Mouse (Mus musculus) cerebellum, postnatal 14 days (tissue): Measurements from ENCODE around the gene Esr2.
A peak's percentile ranks its signal among the peaks of the same experiment; 100 is the strongest.
"Not testable (repeated sequence)": the region's sequence is repeated elsewhere in the genome, so short reads cannot be mapped to it uniquely, and the experiment has no call there.

Experiments used
- DNase-seq, 2 experiments: peaks; one replicate each; pipeline ENCODE4 v3.0.0; 2021; ENCODE audit warnings: mixed read lengths in 2 of 2

The Esr2 gene

DNA sequence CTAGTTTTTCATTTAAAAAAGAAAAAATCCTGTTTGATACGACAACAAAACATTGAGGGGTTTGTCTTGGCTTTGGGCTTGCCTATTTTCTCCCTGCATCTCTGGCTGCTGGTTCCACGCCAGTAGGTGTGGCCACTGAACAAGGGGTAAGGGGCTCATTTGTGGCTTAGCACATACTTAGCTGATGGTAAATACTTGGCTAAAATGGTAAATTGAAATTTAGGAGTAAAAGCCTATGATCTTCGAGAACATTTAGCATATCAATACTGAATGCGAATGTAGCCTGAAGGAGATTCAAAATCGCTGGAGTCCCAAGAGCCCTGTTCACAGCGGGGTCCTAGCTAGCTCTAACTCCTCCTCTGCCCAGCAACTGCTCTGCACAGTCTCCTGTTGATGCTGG is 40.4 kb downstream of the Esr2 start:
- DNase-seq, result no peak

DNA sequence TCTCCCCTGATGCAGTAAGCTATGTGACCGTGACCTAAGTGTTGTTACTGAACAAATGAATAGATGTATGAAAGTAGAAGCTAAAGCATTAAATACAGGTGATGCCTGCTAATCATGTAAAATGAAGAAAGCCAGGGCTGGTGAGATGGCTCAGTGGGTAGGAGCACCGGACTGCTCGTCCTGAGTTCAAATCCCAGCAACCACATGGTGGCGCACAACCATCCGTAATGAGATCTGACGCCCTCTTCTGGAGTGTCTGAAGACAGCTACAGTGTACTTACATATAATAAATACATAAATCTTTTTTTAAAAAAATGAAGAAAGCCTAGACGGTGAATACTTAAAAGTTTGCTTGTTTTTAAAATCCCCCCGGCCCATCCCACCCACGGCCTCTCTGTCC is 44.0 kb downstream of the Esr2 start:
- DNase-seq, result not testable (repeated sequence)

DNA sequence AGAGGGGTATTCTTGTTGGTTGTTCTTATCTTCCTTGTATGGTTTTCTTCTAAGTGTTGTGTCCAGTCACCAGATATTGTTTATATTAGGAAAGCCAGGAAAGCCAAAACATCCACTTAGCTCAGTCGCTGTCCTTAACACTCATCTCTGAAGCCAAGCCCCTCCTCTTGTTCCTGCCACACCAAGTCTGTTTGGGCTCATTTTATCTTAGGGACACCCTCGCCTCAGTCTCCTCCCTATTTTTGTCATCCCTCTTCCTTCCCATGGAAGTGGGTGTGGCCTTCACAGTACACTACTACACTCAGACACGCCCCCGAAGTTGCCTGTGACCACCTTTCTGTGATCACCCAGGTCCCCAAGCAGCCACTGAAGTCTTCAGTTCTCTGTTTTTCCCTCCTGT is 44.5 kb downstream of the Esr2 start:
- no peak for DNase-seq

DNA sequence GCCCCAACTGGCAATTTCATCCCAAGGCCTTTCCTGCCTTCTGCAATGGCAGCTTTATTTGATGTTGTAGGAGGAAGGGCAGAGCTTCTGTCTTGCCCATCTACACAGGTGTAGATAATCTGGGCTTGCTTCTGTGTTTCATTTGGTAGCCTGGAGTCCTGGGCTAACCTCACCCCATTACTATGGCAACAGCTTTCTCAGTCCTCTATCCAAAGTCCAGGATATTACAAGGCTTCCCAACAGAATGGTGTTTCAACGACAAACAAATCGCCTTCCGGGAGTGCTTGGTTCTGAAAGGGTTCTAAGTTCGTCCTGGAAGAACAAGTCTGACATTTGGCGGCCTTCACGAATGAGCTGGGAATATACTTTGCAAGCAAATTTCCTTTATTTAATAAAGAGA is 46.2 kb downstream of the Esr2 start:
- DNase-seq, result no peak

DNA sequence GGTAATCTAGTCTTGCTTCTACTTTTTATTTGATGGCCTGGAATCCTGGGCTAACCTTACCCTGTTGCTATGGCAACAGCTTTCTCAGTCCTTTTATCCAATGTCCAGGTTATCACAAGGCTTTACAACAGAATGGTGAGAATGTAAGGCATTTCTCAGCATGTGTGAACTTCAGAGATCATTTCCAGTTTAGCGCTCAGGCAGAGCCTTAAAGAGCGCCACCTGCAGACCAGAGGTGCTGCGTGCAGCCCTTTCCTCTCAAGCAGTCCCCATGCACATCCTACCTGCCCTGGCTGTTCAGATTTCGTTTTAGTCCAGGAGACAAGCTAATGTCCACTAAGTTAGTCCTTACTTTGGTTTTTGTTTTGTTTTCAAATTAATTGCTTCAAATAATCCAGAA is 46.8 kb downstream of the Esr2 start:
- DNase-seq, result peak; percentile 77 to 89

DNA sequence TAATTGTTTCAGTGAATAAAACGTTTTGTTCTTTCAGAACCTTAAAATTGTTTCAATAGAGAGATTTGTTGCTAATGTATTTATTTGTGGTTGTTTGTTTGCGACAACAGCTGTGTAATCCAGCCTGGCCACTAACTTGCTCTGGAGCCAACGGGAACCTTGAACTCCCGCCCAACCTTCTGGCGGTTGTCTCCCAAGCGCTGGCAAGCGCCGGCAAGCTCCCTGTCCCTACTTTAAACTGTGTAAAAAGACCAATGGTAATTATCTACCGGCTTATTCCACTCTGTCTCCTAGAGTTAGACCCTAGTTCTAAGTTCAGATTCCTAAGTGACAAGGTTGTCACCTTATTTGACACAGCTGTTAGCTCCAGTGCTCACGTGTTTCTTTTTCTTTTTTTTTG is 48.2 kb downstream of the Esr2 start:
- DNase-seq, result peak; percentile 83 to 84

DNA sequence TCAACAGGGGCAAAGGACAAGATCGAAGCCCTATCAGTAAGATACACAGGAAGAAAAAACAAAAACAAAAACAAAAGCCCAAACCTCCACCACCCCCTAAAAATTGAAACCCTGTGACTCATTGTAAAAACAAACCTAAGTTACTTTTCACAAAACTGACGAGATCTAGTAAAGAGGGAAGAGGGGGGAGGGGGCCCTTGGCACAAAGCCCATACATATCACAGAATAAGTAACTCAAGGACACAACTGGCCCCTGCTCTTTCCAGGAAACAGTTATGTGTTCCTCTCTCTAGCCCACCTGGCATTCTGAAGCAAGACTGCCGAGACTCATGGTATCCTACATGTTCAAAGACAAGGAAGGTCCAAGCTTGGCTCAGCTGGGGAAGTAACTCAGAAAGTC is 48.8 kb downstream of the Esr2 start:
- peak in 1 of 2 experiments; percentile 39 for DNase-seq

DNA sequence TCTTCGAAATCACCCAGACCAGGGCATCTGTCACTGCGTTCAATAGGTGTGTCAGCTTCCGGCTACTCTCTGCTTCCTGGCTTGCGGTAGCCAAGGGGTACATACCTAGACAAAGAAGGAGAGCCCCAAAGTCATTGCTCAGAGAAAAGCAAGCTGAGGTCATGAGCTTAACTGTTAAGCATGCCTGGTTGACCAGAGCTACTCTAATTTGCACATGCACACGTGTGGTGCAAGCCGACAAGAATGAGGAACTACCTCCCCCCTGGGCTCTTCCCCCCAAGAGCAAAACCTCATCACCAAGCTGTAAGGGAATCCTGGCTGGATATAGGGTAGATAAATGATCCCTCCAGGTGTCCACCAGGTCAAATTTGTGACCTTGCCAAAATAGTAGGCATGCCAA is 53.8 kb downstream of the Esr2 start:
- no peak for DNase-seq

DNA sequence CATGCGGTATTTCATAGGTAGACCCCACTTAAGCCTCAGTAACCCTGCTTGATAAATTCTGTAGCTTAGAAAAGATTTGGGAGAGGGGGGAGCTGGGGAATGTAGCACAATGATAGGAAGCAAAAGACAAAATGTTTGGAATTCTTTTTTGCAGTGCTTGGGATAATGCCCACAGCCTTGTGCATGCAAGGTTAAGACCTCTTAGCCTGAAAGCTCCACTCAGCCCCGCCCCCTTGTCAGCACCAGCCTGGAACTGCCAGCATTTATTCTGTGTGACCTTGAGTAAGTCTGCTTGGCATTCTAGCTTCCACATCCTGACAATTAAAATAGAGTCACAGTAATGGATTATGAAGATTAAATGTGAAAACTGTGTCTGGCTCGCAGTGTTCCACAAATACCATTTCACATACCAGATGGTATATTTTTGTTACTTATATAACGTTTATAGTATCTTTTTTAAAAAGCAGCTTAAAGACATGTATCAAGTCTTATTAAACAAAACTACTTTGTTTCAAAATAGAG is 59.4 kb downstream of the Esr2 start:
- DNase-seq, result no peak

DNA sequence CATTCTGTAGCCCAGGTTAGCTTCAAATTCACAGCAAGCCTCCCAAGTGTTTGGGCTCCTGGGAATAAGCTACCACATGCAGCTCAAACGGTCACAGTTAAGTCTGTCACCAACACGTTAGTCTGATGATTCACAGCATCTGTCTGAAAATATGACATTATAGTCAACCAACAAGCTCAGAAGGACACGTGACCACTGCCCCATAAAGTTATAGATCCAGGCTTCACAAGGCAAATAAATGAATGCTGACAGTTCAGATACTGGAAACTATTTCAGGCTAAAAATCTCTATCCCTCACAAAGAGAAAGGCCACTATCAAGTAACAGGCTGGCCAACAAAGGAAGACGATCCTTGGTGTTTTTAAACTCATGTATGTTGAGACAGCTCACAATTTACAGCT is 60.5 kb downstream of the Esr2 start:
- no peak for DNase-seq

DNA sequence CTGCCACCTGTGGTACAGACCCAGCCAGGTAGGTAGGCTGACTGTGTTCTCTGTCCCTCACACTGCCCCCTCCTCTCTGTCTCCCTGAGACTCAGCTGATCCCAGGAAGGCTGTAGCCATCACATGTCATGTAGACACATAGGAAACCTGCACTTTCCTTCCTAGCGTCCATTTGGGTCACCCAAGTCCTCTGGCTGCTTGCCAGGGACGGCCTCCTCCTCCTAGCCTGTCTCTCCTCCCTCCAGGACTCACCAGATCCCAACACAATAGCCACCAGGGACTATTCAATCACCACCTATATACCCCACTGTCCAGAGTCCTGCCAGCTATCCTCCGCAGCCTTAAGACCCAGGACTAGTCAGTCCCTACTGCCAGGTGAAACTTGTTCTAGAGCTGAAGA is 66.0 kb downstream of the Esr2 start:
- DNase-seq, result peak in 1 of 2 experiments; percentile 55

DNA sequence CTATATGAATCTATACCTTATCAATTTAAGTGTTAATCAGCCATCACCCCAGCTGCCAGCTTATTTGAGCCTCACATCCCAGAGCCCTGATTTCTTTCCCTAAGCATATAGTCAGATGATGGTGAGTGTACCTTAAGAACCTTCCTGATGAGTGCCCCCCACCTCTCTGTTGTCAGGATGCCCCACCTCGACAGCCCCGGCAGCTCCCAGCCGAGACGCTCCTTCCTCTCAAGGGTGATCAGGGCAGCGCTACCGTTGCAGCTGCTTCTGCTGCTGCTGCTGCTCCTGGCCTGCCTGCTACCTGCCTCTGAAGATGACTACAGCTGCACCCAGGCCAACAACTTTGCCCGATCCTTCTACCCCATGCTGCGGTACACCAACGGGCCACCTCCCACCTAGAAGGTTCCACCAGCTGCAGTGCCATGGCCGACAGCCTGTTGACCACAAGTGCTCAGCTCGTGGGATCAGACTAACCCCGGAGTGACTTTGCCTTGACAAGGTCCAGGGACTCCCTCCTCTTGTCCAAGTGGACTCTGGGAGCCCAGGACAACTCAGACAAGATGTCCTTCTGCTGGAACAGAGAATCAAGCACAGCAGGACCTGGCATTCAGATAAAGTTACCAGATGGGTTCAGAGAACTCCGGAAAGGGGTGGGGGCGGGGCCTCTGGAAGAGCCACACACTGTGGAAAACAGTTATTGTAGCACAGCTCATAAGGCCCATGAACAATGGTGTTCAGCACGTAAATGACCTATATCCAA is 67.2 kb downstream of the Esr2 start:
- peak; percentile 92 for DNase-seq

DNA sequence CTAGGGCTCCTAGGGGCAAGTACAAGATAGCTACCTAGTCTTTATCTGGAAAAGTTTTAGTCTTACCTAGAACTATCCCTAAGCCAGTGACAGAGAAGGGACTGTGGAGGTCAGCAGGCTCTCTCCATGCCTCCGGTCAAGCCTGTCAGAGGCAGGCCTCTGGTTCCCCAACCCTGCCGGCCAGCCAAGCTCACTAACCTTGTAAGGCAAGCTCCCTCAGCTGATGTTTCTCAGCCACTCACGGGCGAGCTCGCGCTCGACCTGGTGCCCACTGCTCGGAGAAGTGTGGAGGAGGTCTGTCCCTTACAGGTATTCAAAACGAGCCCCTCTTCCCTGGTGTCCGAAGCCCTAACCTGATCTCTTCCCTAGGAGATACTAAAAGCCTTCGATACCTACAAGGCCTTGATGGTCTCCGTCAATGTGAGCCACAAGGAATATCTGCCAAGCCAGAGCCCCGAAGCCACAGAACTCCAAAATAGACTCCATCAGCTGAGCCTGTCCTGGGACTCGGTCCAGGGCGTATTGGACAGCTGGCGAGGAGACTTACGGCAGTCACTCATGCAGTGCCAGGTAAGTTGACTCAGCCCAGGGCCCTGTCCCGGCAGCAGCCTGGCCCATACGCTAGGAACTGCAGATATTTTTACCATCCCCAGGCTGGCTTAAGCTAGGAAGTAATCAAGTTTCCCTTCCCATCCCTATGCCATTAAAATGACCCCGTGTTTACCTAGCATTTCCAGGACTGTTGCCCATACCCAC is 72.3 kb downstream of the Esr2 start:
- peak; percentile 33 to 41 for DNase-seq

DNA sequence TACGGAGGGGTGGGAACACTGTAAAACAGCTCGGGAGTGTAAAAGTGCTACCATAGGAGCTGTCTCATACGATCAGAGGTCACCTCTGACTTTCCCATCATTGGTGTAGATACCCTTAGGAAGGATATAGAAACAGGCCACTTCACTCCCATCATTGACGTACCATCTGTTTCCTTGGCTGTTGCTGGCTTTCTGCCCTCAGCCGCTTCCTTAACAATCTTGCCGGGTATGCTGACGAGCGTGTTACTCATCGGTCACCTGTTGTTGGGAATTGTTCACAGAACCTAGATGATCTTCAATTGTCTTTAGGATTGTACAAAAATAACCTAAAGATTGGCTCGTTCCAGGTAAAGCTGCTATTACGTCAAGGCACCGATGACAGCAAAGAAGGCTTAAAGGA is 74.4 kb downstream of the Esr2 start:
- DNase-seq, result peak; percentile 78 to 79

DNA sequence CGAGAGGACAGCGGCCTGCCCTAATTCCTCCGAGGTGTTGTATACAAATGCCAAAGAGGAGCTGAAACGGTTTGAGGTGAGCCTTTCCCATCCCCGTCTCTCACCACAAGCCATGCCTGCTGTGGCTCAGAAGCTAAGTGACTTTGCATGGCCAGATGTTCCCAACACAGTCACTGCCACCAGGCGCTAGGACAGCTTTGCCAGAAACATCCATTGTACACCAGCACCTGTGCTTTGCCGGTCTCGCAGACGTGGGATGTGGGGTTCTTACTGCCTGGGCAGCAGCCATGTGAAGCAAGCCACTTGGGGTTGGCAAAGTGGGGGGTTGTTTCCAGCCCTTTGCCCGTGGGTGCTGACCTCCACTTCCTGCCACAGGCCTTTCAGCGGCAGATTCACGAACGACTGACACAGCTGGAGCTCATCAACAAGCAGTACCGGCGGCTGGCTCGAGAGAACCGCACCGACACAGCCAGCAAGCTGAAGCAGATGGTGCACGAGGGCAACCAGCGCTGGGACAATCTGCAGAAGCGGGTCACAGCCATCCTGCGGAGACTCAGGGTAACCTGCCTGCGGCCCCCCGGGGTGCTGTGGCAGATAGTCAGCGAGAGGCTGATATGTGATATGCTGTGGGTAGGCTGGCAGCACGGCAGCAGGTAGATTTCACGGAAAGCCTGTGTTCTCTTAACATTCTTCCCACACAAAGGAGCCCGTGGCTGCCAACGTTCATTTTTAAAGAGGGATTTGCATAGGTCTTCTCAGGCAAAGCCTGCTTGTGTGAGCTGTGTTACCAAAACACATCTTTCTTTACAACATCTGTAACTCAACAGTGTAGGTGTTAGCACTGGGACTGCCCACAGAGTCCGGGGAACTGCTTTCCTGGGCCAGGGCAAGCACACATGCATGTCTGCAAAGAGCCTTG is 81.7 kb downstream of the Esr2 start:
- peak; percentile 30 to 47 for DNase-seq

DNA sequence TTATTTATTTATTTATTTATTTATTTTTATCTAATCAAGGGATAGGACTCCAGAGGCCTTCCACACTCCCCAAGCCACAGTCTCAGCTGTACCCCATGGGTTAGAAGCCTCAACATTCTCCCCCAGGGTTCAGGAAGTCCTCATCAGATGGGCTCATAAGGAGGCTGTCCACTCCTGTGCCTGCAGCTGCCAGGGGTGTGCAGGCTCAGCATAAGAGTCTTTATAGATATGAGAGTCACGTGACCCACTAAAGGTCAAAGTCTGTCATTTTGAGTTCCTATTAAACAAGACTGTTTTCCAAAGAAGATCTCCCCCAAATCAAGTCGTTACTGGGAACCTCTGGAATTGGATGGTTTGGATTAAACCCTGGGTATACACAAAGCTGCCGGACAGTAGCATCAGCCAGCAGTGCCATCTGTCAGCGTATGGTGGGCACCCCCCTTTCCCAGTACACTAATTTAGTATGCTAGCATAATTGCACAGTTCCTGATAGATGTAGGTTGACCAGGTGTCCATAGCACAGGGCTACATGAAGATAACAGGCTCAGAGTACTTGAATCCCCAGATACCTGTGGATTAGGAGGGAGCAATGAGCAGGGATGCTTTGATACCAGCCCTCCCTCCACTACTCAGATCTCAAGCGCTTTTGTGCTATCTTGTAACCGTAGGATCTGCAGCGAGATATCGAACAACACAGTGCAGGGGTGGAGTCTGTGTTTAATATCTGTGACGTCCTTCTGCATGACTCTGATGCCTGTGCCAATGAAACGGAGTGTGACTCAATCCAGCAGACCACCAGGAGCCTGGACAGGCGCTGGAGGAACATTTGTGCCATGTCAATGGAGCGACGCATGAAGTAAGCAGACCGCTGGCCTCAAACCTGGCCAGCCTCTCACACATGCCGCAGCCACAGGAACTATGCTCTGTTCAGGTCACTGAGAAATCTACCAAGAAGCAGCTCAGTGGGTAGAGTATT is 83.2 kb downstream of the Esr2 start:
- peak; percentile 35 to 44 for DNase-seq

DNA sequence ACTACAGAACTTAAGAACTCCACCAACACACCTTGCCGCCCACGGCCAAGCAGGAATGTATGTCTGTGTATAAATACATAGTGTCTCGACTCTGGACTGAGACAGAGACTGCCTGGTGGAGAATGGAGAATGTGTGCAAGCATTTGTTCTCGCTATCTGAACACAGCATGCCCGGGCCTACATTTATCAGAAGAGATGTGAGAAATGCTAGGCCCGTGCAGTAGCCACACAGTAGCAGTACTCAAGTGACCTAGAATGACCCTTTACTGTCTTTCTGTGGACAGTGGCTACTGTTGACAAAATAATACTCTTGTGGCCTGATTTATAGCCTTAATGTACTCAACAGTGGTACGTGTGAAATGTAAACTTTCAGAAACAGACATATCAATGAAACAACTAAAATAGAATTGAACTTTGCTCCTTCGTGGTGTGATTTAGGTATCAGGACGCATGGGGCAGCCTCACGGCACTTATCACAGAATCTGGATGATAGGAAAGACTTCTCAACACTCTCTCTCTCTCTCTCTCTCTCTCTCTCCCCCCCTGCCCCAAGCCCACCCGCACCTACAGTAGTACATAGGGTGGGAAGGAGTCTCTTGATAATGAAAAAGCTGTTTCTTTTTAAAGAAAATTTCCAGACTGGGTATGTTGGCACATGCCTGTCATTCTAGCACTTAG is 84.1 kb downstream of the Esr2 start:
- no peak for DNase-seq

DNA sequence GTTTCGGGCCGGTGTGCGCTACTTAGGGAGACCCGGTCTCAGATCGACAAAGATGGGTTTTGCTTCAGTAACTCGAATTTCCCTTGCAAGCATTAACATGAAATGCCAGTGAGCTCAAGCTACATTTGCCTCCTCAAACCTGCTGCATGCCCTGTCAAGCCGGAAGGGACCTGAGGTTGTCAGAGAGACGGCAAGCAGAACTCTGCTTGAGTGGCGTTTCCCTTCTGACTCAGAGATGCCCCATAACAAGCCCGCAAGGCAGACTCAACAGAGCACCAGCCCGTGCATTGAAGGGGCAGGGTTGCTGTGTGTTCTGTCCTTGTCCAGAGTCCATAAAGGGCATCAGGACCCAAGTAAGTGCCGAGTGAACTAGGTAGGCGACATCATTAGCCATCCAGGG is 90.0 kb downstream of the Esr2 start:
- DNase-seq, result no peak

DNA sequence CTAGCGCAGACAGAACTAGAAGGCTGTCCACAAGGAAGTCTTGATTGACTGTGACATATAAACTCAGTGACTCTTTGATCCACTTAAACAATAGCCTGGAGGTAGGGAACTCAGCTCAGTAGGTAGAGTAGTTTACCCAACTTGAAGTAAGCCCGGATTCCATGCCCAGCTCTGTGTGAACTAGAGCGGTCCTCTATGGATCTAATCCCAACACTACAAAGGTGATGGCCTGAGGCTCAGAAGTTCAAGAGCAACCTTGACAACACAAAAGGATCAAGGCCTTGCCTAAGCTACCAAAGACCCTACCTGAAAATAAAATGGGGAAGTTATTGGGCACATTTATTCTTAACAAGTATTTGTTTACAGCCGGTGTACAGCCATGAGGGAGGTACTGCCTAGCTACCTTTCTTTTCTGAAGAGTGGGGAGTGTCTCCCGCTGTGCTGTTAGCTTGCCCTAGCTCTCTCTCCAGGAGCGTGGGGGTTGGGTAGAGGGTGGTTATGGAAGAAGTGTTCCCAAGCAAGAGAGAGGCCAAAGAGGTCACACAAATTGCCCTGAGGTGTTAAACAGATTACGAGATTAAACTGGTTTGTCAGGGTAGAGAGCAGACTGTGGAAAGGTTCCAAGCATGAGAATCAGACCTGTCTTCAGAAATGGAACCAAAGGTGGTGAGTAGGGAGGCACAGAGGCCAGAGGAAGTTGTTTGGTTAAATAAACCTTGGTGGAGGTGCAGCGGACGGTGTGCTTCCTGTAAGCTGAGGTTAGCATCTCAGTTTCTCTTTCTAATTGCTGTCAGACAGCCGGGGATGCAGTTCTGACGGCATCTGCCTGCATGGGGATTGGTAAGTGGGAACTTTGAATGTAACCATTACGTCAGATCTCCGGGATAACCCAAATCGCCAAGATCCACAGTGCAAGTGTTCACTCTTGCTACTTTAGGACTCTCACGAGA is 90.8 kb downstream of the Esr2 start:
- no peak for DNase-seq

DNA sequence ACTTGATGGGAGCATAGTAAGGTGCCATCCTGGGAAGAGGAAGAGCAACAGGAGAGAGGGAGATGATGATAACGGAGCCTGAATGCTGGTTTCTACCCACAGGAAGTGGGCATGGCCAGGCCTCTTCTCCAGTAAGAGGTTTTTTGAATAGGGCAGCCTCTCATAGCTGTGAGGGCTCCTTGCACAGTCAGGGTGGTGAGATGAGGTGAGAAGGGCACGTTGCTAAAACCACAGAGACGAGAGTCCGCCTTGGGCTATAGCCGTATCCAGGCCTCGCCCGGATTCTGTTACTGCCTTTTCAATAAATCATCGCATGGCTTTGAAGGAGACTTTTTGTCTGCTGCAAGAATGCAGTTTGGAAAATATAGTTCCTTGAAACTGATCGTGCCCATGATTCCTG is 92.0 kb downstream of the Esr2 start:
- DNase-seq, result no peak
